Mouse (Mus musculus) activated CD4-positive, CD25-positive, alpha-beta regulatory T cell, adult 4 months (primary cell): ENCODE measurements around the gene Nubp2. TPM values are rescaled to one million over a fixed set of nuclear protein-coding genes. Genes with fewer than 3 reads are reported as not detected.

Source experiments
- ATAC-seq: one replicate; pipeline ENCODE4 v1.8.0; 2017
- polyA plus RNA-seq, 2 experiments: library from polyadenylated mRNA; unstranded; fragments of 100-300 nt; shearing (Covaris generic); gene quantifications; one replicate each; pipeline ENCODE4 v1.2.1; 2017

The Nubp2 gene
- polyA plus RNA-seq, 2 experiments from 2014 or later, result 88.6 to 103 TPM

- no peak for ATAC-seq
Measured at GRCm38 (mm10) chr17:24860076-24860475, 26.1 kb downstream of the Nubp2 start.

GRCm38 (mm10) chr17:24858967-24859366 lies 27.2 kb downstream of the Nubp2 start:
- no peak for ATAC-seq

GRCm38 (mm10) chr17:24857831-24858470 lies 28.2 kb downstream of the Nubp2 start:
- ATAC-seq, result no peak

DNA sequence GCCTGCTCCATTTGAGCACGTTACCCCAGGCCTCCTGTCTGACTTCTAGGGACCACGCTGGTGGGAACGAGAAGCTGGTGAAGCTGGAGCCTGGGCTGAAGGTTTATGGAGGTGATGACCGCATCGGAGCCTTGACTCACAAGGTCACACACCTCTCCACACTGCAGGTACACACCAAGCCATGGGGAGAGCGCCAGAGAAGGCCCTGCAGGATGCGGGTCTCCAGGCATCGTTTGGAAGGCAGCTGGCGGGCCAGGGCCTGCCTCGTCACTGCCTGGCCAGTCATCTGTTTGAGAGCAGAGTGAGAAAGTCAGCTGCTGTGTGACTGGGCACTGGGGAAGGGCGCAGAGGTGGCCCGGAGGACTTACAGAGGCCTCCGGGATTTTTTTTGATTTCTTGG lies 29.6 kb downstream of the Nubp2 start:
- no peak for ATAC-seq

GRCm38 (mm10) chr17:24855838-24856464 lies 30.2 kb downstream of the Nubp2 start:
- ATAC-seq, result no peak

DNA sequence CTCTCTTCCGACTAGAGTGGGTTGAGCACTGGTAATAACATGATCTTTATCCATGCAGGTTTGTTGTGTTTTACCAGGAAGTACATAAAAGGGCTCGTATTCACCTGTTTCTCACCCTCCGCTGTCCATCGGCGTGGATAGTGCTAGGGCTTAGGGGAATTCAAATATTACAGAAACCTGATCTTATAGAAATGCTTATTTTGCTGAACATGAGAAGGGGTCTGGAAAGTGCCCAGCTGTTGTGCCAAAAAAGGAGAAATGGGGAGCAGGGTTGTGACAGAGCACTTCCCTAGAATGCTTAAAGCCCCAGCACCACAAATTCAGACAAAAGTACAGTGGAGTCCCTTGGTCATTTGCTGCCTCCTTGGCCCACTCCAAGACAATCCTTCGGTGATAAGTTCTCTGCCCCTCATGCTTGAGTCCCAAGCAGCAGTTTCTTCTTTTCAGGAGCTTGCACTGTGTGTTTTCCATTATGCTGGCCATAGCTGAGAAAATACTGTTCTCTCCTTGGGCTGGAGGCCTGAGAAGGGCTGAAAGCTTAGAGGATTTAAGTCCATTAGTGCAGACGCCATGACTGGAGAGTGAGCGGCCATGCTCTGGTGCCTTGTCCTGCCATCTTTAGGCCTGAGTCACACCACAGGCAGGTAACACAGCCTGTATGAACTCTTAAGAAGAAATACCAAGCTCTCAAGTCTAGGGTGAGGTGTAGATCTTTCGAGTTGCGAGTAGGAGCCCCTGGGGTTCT lies 34.6 kb downstream of the Nubp2 start:
- no peak for ATAC-seq

DNA sequence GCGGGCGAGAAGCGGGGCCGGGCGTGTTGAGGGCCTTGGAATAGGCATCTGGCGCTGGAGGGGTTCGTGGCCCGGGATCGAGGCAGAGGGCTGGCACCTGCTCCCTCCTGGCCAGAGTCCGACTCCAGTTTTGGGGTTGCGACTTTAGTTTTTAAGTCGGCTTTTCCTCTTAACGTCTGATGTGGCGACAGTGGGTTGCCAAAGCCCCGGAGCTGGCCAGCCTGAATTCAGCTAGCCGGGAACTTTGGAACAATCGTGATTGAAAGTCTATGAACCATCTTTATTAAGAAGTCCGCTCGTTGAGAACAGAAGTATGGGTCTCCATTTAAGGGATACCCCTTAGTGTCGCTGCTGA lies 35.4 kb downstream of the Nubp2 start:
- no peak for ATAC-seq

DNA sequence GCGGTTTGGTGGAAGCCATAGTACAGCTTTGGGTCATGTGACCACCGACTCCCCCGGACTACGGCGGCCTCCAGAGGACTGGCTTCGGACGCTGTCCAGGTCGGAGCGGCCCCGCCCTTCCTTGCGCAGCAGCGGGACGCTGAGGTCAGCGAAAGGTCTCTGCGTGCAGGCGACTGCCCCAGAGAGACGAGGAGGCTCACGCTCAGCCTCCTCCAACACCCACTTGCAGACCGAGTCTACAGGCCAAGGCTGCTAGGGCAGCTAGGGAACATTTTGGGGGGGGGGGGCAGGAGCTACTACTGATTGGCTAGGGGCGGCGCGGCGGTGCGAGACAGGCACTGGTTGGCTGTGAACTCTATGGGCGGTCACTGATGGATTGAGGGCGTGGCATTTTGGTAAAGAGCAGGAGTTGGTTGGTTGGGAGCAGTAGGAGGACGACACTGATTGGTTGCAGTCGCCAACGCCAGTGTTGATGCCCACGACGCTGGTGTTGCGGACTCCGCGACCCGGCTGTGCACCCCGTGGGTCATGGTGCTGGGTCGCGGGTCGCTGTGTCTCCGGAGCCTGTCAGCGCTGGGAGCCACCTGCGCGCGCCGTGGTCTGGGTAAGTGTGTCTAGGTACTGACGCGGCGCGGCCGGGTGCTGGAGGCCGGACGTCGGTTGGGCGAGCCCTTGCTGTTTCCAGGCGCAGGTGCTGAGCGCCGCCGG lies 35.9 kb downstream of the Nubp2 start, which contains the start of gene Fahd1:
Gene Fahd1, minus strand, starts transcription at position 300 of the 708 bp plus-strand sequence.
- ATAC-seq, result peak; percentile 99

DNA sequence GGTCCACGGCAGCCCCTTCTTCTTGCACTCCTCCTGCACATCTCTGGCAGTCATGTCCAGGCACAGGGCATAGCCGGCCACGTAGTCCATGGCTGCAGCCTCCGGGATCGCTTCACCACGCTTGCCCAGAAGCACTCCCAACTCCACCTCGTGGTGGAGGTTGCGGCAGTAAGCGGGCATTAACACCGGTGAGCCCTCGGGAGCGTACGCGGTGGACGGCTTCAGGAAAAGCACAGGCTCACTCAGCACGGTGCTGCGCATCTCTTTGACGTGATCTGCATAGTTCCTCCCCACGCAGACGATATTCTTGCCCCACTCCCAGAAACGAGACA lies 36.5 kb downstream of the Nubp2 start:
- ATAC-seq, result no peak

DNA sequence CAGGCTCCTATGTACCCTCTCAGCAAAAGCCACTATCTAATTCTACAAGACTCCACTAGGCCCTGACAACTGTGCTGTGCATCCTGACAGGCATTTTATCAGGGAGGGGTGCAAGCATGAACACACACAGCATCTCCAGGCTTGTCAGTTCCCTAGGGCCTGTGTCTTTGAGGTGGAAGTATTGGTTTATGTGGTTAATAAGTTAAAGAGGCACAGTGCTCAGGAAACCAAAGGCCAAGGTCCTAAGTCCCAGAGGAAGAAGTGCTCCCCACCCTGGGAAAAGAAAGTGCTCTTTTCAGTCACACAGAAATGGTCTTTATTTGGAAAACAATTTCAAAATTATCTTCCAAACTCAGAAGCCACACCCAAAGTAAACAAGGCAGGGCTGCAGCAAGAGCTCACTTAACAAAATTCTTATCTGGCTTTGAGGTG lies 37.5 kb downstream of the Nubp2 start:
- no peak for ATAC-seq

- ATAC-seq, result no peak
Measured at GRCm38 (mm10) chr17:24847386-24847785, 38.8 kb downstream of the Nubp2 start.

DNA sequence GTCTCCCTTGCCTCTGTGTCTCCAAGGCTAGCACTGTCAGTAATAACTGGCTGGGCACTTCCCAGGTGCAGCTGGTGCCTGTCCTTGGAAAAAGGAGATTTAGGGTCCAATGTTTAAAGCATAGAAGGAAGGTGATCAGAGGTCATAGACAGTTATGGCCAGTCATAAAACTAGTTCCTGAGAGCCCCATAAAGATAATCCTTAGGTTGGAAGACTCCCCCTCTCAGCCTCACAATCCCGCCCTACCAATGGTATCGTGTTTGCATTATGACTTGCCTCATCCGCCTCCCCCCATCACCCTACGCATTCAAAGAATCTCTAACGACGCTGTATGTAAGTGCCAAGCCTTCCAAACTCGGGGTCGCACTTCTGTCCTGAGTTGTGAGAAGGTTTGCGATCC lies 41.6 kb downstream of the Nubp2 start:
- no peak for ATAC-seq

- ATAC-seq, result no peak
Measured at GRCm38 (mm10) chr17:24842631-24843030, 43.5 kb downstream of the Nubp2 start.

DNA sequence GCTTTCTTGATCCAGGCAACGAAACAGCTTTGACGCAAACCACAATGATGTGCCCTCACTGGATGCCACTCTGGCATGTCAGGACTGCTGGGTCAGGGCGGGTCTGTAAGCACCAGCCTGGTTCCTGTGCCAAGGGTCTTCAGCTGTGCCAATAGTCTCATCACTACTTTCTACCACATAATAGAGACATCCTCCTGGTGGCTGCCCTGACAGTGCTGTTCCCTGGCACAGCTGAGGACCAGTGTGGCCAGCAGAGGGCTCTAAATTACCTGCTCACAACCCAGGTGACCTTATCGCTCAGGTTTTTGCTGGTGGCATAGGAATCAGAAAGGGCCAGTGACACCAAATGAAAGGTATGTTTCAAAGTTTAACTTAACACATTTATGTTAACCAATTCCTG lies 45.0 kb downstream of the Nubp2 start:
- no peak for ATAC-seq

DNA sequence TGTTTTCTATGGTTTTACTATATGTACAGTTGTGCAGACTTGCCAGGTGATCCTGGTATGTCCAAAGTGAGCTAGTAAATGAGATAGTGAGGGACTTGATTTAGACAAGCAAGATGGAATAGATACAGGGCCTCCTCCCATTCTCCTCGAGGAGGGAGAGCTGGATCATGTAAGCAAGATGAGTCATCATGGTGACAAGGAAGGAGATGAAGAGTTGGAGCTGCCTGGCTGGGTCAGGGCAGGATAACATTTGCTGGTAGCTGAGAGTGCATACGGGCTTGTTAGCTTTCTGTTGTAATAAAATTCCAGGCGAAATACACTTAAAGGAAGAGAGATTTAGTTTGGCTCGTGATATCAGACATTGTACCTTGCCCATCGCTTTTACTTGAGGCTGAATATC lies 45.8 kb downstream of the Nubp2 start:
- ATAC-seq, result no peak

- no peak for ATAC-seq
Measured at GRCm38 (mm10) chr17:24839842-24840241, 46.3 kb downstream of the Nubp2 start, which contains the start of gene Hagh. Gene Hagh (plus strand): TSS chr17:24840143.

Other genes starting within 250 kb of the Nubp2 start
- not detected for gene Slc9a3r2, start 236.0 kb downstream of the Nubp2 start, polyA plus RNA-seq
- under 1 TPM in 1 of 2 experiments, not detected in 1; 0.66 TPM for gene Npw, start 227.9 kb downstream of the Nubp2 start, polyA plus RNA-seq
- 1 to 10 TPM; 4.5 to 4.6 TPM for gene Zfp598, start 216.7 kb downstream of the Nubp2 start, polyA plus RNA-seq
- 1 to 10 TPM in 1 of 2 experiments, under 1 TPM in 1; 0.43 to 1.2 TPM for gene Syngr3, start 196.4 kb downstream of the Nubp2 start, polyA plus RNA-seq
- 10 to 100 TPM; 13.1 to 15.5 TPM for gene Gfer, start 190.2 kb downstream of the Nubp2 start, polyA plus RNA-seq
- gene Noxo1, start 190.1 kb downstream of the Nubp2 start, polyA plus RNA-seq, result 1 to 10 TPM; 1.4 to 1.5 TPM
- gene Tbl3, start 178.7 kb downstream of the Nubp2 start, polyA plus RNA-seq, result 10 to 100 TPM; 23.6 to 46.2 TPM
- not detected for gene Rnf151, start 168.3 kb downstream of the Nubp2 start, polyA plus RNA-seq
- gene Rps2, start 168.2 kb downstream of the Nubp2 start, polyA plus RNA-seq, result 1,000 to 10,000 TPM in 1 of 2 experiments, 100 to 1,000 TPM in 1; 537 to 1,178 TPM
- gene Ndufb10, start 161.9 kb downstream of the Nubp2 start, polyA plus RNA-seq, result 100 to 1,000 TPM; 226 to 265 TPM
- gene Rpl3l, start 158.5 kb downstream of the Nubp2 start, polyA plus RNA-seq, result not detected
- gene Msrb1, start 149.7 kb downstream of the Nubp2 start, polyA plus RNA-seq, result 10 to 100 TPM; 33.5 to 39.9 TPM
- not detected for gene Hs3st6, start 133.4 kb downstream of the Nubp2 start, polyA plus RNA-seq
- not detected for gene Meiob, start 82.1 kb downstream of the Nubp2 start, polyA plus RNA-seq
- gene Hagh, start 46.2 kb downstream of the Nubp2 start, polyA plus RNA-seq, result 10 to 100 TPM; 23.4 to 28.1 TPM
- 1 to 10 TPM; 1.1 to 2.9 TPM for gene Fahd1, start 36.0 kb downstream of the Nubp2 start, polyA plus RNA-seq
- gene Igfals, start 20.4 kb downstream of the Nubp2 start, polyA plus RNA-seq, result not detected
- 10 to 100 TPM; 38.5 to 50.9 TPM for gene Spsb3, start 294 bp upstream of the Nubp2 start, polyA plus RNA-seq
- 10 to 100 TPM; 12.8 to 26.0 TPM for gene Eme2, start 8.7 kb upstream of the Nubp2 start, polyA plus RNA-seq
- gene Mrps34, start 8.8 kb upstream of the Nubp2 start, polyA plus RNA-seq, result 10 to 100 TPM; 77.7 to 87.5 TPM
- 10 to 100 TPM; 51.5 to 53.2 TPM for gene Nme3, start 10.2 kb upstream of the Nubp2 start, polyA plus RNA-seq
- gene Mapk8ip3, start 50.6 kb upstream of the Nubp2 start, polyA plus RNA-seq, result 10 to 100 TPM; 26.1 to 28.6 TPM
- 10 to 100 TPM; 27.9 to 35.8 TPM for gene Jpt2, start 74.3 kb upstream of the Nubp2 start, polyA plus RNA-seq
- 10 to 100 TPM; 12.6 to 17.1 TPM for gene Cramp1l, start 129.4 kb upstream of the Nubp2 start, polyA plus RNA-seq
- gene Ift140, start 129.7 kb upstream of the Nubp2 start, polyA plus RNA-seq, result 10 to 100 TPM; 14.5 TPM
- under 1 TPM in 1 of 2 experiments, not detected in 1; 0.63 TPM for gene Tmem204, start 197.2 kb upstream of the Nubp2 start, polyA plus RNA-seq
- gene Telo2, start 229.6 kb upstream of the Nubp2 start, polyA plus RNA-seq, result 10 to 100 TPM; 16.8 to 18.7 TPM
- not detected for gene Ptx4, start 234.4 kb upstream of the Nubp2 start, polyA plus RNA-seq
- 10 to 100 TPM; 15.4 to 16.8 TPM for gene Clcn7, start 247.0 kb upstream of the Nubp2 start, polyA plus RNA-seq